Mouse (Mus musculus): Measurements from ENCODE around the gene Mtnr1a. TPM values are rescaled to one million over a fixed set of nuclear protein-coding genes. Genes with fewer than 3 reads are reported as not detected.
"Not testable (repeated sequence)": the region's sequence is repeated elsewhere in the genome, so short reads cannot be mapped to it uniquely, and the experiment has no call there.

Gene Mtnr1a
- total RNA-seq (2021): under 1 TPM in 1 of 2 experiments, not detected in 1; 0.36 TPM
- long read RNA-seq, experiment 1: 0 reads
- long read RNA-seq, experiment 2: 0 reads

GRCm38 (mm10) chr8:45068759-45069386 is at the start of gene Mtnr1a:
Gene Mtnr1a (plus strand): TSS chr8:45069137.
- peak; percentile 86 for DNase-seq (ENCODE audit: low spot score in 2 of 2)

GRCm38 (mm10) chr8:45019241-45019640 is 49.7 kb upstream of the Mtnr1a start:
- no peak for DNase-seq (ENCODE audit: low spot score in 2 of 2)

GRCm38 (mm10) chr8:45021171-45021570 is 47.8 kb upstream of the Mtnr1a start:
- DNase-seq (ENCODE audit: low spot score in 2 of 2): no peak

GRCm38 (mm10) chr8:45021911-45022665 is 46.8 kb upstream of the Mtnr1a start:
- DNase-seq (ENCODE audit: low spot score in 2 of 2): no peak

GRCm38 (mm10) chr8:45028081-45028497 is 40.8 kb upstream of the Mtnr1a start:
- DNase-seq (ENCODE audit: low spot score in 2 of 2): no peak

DNA sequence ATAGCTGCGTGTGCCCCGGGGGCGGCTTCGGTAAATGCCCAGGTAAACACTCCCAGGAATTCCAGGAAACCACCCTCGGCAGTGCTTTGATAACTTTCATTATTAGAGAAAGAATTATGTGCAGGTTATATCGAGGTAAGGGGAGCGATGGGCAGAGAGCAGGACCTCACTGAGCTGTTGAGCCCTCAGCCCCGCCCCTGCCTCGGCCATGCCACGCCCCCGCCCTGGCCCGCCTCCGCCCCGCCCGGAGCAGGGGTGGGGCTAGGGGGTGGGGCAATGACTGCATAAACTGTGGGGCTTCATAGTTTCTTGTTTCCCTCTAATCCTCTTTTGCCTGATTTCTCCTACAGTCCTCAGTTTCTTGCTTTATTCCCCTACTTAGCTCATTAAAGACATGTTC is 30.6 kb upstream of the Mtnr1a start:
- no peak for DNase-seq (ENCODE audit: low spot score in 2 of 2)

DNA sequence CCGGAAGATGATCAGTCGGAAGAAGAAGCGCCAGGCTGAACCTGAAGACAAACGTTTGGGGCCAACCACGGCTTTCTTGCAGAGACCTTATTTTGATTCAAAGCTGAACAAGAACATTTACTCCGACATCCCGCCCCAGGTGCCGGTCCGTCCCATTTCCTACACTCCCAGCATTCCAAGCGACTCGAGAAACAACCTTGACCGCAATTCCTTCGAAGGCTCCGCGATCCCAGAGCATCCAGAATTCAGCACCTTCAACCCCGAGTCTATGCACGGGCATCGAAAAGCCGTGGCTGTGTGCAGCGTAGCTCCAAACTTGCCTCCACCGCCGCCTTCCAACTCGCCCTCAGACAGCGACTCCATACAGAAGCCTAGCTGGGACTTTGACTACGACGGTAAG is 24.8 kb upstream of the Mtnr1a start:
- no peak for DNase-seq (ENCODE audit: low spot score in 2 of 2)

DNA sequence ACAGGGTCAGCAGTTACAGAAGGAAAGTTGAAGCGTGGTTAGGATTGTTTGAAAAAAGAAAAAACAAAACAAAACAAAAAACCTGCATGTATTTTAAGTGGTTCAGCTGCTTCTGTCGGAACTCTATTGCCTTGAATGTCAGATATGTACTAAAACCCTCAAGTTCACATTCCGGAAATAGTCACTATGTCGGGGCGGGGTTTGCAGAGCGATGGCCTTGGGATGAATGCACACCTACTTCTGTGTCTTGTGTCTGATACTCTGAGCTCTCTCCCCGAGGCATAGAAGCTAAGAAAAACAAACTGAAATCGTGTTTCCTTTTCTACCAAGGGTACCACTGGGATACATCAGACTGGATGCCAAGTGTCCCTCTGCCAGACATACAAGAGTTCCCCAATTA is 18.5 kb upstream of the Mtnr1a start:
- no peak for DNase-seq (ENCODE audit: low spot score in 2 of 2)

GRCm38 (mm10) chr8:45051236-45051635 is 17.7 kb upstream of the Mtnr1a start:
- DNase-seq (ENCODE audit: low spot score in 2 of 2): no peak

- no peak for DNase-seq (ENCODE audit: low spot score in 2 of 2)
Observed at GRCm38 (mm10) chr8:45052205-45052604, 16.7 kb upstream of the Mtnr1a start.

GRCm38 (mm10) chr8:45052618-45053017 is 16.3 kb upstream of the Mtnr1a start:
- no peak for DNase-seq (ENCODE audit: low spot score in 2 of 2)

DNA sequence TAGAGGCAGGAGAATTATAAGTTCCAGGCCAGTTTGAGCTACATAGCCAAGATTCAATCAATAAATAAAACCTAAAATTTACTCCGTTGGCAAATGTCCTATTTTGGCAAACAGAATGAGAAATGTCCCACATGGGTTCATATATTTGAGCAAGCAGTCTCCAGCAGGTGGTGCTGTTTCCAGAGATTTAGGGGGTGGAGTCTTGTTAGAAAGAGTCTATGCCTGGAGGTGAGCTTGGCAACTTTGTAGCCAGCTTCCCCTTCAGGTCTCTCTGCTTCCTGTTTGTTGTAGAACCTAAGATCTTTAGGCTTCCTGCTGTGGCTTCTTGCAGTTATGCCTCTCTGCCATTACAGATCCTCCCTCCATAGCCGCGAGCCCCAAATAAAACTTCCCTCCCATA is 13.4 kb upstream of the Mtnr1a start:
- DNase-seq (ENCODE audit: low spot score in 2 of 2): no peak

- no peak for DNase-seq (ENCODE audit: low spot score in 2 of 2)
Observed at GRCm38 (mm10) chr8:45056810-45057209, 12.1 kb upstream of the Mtnr1a start.

- DNase-seq (ENCODE audit: low spot score in 2 of 2): no peak
Observed at GRCm38 (mm10) chr8:45060083-45060482, 8.9 kb upstream of the Mtnr1a start.

DNA sequence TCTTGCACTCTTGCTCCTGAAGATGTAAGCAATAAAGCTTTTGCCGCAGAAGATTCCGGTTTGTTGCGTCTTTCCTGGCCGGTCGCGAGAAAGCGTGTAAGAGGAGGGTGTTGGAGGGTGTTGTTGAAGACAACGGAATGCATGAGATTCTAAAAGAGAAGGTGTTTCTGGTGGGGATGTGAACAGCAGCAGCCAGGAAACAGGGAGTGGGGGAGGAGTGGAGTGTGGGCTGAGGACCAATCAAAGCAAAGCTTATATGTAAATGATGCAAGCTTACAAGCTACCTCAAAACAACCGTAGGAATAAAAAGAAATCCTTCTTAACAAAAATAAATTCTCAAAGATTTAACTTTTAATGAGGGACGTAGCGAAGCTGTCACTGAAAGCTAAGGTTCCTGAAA is 6.6 kb upstream of the Mtnr1a start:
- DNase-seq (ENCODE audit: low spot score in 2 of 2): no peak

DNA sequence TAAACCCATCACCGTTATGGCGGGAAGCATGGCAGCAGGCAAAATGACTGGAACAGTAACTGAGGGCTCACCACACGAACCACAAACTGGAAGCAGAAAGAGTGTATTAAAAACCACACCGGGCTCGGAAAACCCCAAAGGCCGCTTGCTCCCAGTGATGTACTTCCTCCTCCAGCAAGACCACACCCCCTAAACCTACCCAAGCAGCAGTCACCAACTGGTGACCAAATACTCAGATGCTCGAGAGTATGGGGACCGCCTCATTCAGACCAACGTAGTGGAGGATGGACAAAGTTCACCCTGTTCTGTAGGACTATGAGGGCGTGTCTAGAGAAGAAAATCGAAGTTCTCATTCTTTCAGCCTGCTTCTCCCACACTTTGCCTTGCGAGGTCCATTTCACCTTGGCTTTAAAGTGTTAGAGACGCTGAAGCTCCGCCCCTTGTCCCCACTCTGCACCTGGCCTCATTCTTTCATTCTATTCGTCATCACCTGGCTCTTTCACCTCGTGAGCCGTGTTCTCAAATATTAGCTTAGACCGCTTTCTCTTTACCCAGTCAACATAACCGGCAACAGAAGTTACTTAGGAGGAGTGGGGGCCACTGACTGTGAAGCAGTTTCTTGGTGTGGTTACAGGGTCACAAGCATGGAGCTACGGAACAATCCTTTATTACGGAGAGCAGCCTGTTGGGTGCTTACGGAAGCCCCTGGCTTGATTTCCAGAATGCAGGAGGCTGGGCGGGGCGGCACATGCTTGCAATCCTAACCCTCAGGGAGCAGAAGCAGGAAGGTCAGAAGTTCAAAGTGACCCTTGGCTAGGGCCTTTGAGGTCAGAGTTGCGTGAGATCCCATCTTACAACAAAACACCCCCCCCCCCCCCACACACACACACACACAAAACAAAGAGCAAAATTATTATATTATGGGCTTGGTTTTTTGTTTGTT is 5.7 kb upstream of the Mtnr1a start:
- no peak for DNase-seq (ENCODE audit: low spot score in 2 of 2)

DNA sequence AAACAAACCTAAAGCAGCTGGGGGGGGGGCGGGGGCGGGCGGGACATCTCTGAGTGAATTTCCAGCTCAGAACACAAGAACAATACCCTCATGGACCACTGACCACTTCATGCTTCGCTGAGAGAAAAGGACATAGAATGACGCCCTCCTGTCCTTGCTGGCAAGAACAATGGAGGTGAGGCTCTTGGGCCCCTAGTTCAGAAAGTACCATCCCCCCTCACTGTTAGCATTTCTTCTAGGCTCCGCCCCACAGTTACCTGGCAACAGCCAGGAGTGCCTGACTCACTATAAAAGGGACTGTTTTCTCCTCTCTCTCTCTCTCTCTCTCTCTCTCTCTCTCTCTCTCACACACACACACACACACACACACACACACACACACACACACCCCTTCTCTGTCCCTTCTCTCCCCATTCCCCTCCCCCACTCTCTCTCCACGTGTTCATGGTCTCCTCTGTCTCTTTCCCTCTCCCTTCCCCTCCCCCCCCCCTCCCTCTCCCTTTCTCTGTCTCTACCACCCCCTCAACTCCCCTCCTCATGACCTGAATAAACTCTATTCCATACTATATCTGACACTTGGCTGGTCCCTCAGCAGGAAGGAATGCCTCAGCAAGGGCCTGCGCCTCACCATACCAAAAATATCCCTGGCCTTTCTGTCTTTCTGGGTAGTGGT is 4.6 kb upstream of the Mtnr1a start:
- DNase-seq (ENCODE audit: low spot score in 2 of 2): no peak

- DNase-seq (ENCODE audit: low spot score in 2 of 2): not testable (repeated sequence)
Observed at GRCm38 (mm10) chr8:45065391-45065790, 3.5 kb upstream of the Mtnr1a start.

DNA sequence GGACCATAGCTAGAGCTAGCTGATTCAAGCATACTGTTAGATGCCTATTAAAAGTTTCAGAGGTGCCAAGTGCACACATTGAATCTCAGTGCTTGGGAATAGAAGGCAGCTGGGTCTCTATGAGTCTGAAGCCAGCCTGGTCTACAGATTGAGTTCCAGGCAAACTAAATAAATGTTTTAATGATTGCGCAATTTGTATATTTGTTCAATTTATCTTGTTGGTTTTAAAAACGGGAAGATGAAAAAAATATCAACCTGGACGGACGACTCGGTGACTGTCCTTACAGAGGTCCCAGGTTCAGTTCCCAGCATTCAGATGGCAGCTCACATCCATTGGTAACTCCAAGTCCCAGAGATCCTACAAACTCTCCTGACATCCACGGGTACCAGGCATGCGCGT is 2.0 kb downstream of the Mtnr1a start:
- DNase-seq (ENCODE audit: low spot score in 2 of 2): no peak

DNA sequence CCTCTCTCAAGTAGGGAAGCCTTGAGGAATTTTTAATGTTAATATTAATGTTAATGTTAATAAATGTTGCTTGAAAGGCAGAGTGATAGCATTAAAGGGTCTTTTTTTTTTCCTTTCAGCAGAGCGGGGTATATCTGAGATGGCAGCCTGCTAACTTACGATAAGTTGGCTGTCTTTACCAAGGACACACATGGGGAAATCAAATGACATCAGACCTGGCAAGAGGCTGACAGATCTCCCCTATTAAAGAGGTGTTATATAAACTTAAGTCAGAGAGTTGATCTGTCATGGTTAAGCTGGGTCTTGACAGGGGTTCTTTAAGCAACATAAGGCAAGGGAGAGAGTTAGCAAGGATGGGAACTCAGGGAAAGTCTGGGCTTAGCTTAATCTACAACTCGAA is 11.9 kb downstream of the Mtnr1a start:
- no peak for DNase-seq (ENCODE audit: low spot score in 2 of 2)

DNA sequence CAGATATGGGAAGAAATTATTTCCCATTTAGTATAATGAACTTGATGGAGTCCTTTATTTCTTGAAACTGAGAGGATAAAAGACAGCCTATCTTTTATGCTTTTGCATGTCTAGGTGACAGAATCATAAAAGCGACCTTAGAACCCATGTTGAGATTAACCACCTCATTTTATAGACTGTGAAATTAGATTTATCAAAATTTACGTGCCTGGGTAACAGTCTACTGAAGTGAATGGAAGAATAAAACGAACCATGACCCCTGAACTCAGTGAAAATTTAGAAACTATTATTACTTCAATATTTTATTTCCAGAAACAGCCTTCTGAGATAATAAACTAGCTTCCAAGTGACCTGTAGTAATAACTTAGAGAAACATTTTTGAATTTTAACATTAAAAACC is 24.7 kb downstream of the Mtnr1a start:
- DNase-seq (ENCODE audit: low spot score in 2 of 2): no peak

Measured in adrenal gland, postnatal 4 days (tissue).